Mouse (Mus musculus) neural tube, embryonic 15.5 days (tissue): ENCODE measurements around the gene Zdhhc7. TPM values are rescaled to one million over a fixed set of nuclear protein-coding genes. Genes with fewer than 3 reads are reported as not detected.

Experiments used
- ATAC-seq: fragments of 200-750 bp; cut with Nextera tagmentation; 2 replicates; pipeline ENCODE4 v1.8.0; 2017; ENCODE audit warnings: mild to moderate bottlenecking, moderate TSS enrichment, moderate library complexity; ENCODE audit not compliant: low FRiP score
- H3K27ac ChIP-seq: fragments of 300-500 bp; sonication (generic); replicated peaks from 2 replicates; pipeline ENCODE4 v1.5.1; 2015; ENCODE audit warnings: mild to moderate bottlenecking, inconsistent platforms
- H3K27me3 ChIP-seq: fragments of 300-500 bp; sonication (generic); replicated peaks from 2 replicates; pipeline ENCODE4 v1.6.1; 2015; ENCODE audit warnings: inconsistent platforms
- H3K36me3 ChIP-seq: fragments of 300-500 bp; sonication (generic); 2 replicates; pipeline ENCODE4 v1.6.1; 2015; ENCODE audit warnings: inconsistent platforms
- H3K4me1 ChIP-seq: fragments of 300-500 bp; sonication (generic); 2 replicates; pipeline ENCODE4 v1.6.1; 2015; ENCODE audit warnings: inconsistent platforms
- H3K4me2 ChIP-seq: fragments of 300-500 bp; sonication (generic); 2 replicates; pipeline ENCODE4 v1.6.1; 2015; ENCODE audit warnings: inconsistent platforms, mild to moderate bottlenecking, moderate library complexity
- H3K4me3 ChIP-seq: fragments of 300-500 bp; sonication (generic); replicated peaks from 2 replicates; pipeline ENCODE4 v1.5.1; 2015; ENCODE audit warnings: mild to moderate bottlenecking, inconsistent platforms
- H3K9ac ChIP-seq: fragments of 300-500 bp; sonication (generic); replicated peaks from 2 replicates; pipeline ENCODE4 v1.6.1; 2015; ENCODE audit warnings: mild to moderate bottlenecking, inconsistent platforms
- H3K9me3 ChIP-seq: fragments of 300-500 bp; sonication (generic); replicated peaks from 2 replicates; pipeline ENCODE4 v1.6.1; 2016; ENCODE audit warnings: inconsistent platforms
- WGBS: fragments of 180-500 bp; shearing (Covaris S2); methylation state at CpG from one replicate; pipeline ENCODE4 v1.1.7; 2015; ENCODE audit warnings: mixed read lengths; 5-methylcytosine and 5-hydroxymethylcytosine counted together
- polyA plus RNA-seq: library from polyadenylated mRNA; unstranded; fragments of >200 nt; fragmentation: Nextera tagmentation; extraction: Ambion mirVana; gene quantifications from 2 replicates; pipeline ENCODE4 v1.2.1, GENCODE M21; 2015

The Zdhhc7 gene
- polyA plus RNA-seq, 1 experiment from 2014 or later: 26.9 TPM

DNA sequence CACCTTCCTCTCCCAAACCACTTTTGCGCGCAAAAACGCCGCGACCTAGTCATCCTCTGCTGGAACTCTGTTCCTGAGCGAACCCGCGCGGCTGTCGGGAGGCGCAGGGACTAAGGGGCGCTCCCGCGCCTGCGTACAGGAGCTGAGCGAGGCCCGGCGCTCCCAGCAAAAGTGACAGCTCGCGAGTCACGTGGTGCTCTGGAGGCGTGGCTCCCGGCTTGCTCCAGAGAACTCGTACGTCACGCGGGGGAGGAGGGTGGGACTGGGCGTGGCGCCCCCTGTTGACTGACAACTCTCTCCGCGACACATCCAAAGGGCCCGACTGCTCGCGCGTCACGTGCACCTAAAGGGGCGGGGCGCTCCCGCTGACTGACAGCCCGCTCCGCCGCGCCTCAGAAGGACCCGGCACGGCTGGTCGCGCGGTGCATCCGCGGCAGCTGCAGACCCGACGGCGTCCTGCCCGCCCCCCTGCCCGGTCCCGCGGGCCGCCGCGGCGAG, 12.5 kb upstream of the Zdhhc7 start, which contains the start of gene 6430548M08Rik:
Gene 6430548M08Rik (plus strand): TSS at position 395 of the 498 bp plus-strand sequence.
- Histone ChIP-seq H3K27ac (peak within 1 kb of the TSS; percentile 93), H3K9me3 (no peaks in the 10 kb centered on the region), H3K27me3 (0 out of 2 replicates have a peak, but pooled peaks cover 18% of the 10 kb centered on the region), H3K4me2 (peak within 1 kb of the TSS; percentile 92), H3K36me3 (no peaks in the 10 kb centered on the region), H3K4me1 (peaks cover 22% of the 10 kb centered on the region), H3K9ac (peak within 1 kb of the TSS; percentile 76), H3K4me3 (peak within 1 kb of the TSS; percentile 83)
- peak; percentile 96 for ATAC-seq
- WGBS: under 1% methylated on average over 60 of the region's 61 CpGs

DNA sequence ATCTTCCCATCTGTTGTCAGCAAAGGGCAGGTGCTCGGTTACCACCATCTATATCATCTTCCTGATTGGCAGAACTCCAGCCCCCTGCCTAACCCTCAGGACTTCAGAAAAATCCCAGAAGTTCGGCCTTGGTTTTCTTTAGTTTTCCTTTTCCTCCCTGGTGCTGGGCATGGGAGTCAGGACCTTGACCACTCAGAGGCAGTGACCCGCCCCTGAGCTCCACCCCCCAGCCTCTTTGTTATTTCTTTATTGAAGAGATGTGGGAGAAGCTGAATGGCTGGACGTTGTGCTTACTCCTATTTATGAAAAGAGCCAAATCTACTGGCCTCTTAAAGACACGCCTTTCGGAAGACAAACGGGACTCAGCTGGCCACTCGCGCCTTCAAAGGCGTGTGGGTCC, 12.0 kb upstream of the Zdhhc7 start:
- peak overlapping the region; percentile 83 for H3K4me3 ChIP-seq
- peak; percentile 22; the same call in 1 of the 2 replicates for ATAC-seq
- WGBS: 2% methylated on average over 10 of the region's 10 CpGs

DNA sequence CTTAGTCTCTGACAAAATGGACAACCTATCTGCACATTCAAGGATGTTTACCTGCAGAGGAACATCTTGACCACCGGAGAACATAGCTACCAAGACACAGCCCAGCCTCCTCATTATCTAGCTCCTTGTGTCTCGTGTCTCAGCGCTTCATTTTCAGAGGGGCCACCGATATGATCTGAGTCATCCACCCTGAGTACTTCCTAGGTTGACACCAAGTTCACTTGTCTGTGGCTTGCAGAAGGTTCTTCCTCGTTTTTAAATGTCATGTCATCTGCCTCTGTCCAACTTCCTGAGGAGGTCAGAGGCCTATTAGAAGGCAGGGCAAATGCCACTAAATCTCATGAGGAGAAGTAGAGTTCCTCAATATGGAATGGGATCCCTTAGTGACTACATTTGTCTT, 11.3 kb upstream of the Zdhhc7 start:
- Histone ChIP-seq H3K9me3 (no peaks in the 10 kb centered on the region), H3K4me2 (peak overlapping the region; percentile 92; the same call in 1 of the 2 replicates), H3K36me3 (no peaks in the 10 kb centered on the region), H3K4me1 (peaks cover 22% of the 10 kb centered on the region), H3K27me3 (0 out of 2 replicates have a peak, but pooled peaks cover 18% of the 10 kb centered on the region), H3K4me3 (no peak overlapping the region), H3K27ac (no peak overlapping the region), H3K9ac (no peak overlapping the region)
- 89% methylated on average over 5 of the region's 5 CpGs for WGBS
- ATAC-seq: no peak

More for the DNA sequence above, 12.0 kb upstream of the Zdhhc7 start:
- no peaks in the 10 kb centered on the region for H3K9me3 ChIP-seq
- H3K4me1 ChIP-seq: peaks cover 22% of the 10 kb centered on the region
- H3K27me3 ChIP-seq: 0 out of 2 replicates have a peak, but pooled peaks cover 18% of the 10 kb centered on the region
- H3K4me2 ChIP-seq: peak overlapping the region; percentile 92
- peak overlapping the region; percentile 75 for H3K9ac ChIP-seq
- no peaks in the 10 kb centered on the region for H3K36me3 ChIP-seq
- peak overlapping the region; percentile 93 for H3K27ac ChIP-seq

DNA sequence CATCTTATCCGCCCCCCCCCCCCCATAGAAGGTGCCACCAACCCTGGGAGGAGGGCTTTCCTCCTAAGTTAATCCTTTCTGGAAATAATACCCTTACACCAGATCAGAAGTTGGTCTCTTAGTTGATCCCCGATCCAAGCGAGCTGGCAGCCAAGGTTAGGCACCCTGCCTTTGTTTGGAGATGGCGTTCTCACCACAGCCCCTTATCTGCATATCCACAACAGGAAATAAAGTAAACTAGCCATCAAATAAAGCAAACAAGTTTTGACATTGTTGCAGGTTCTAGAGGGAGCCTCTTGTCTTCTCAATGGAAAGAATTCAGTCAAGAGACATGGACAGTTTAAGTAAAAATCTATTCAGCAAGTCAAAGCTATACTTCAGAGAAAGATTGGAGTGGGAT, 10.1 kb upstream of the Zdhhc7 start:
- Histone ChIP-seq H3K4me3 (no peak overlapping the region), H3K27me3 (0 out of 2 replicates have a peak, but pooled peaks cover 16% of the 10 kb centered on the region), H3K36me3 (no peaks in the 10 kb centered on the region), H3K4me1 (peaks cover 22% of the 10 kb centered on the region), H3K4me2 (no peak overlapping the region), H3K27ac (no peak overlapping the region), H3K9me3 (no peaks in the 10 kb centered on the region), H3K9ac (no peak overlapping the region)
- ATAC-seq: no peak
- WGBS: 71% methylated on average over 4 of the region's 4 CpGs

DNA sequence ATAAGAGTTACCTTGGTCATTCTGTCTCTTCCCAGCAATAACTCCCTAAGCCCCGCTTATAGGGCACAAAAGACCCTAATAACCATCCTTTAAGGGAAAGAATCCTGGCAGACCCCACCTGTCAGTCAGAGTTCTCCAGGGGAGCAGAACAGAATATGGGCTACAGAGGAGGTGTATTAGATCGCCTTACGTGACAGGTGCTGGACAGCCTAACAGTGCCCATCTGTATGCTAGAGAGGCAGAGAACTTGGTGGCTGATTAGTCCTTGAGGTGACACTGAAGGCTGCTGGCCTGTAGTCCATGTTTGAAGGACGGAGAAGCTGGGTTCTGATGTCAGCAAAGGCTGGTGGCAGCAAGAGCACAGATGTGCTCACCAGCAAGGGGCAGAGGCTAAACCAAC, 9.7 kb upstream of the Zdhhc7 start:
- Histone ChIP-seq H3K36me3 (no peaks in the 10 kb centered on the region), H3K27me3 (0 out of 2 replicates have a peak, but pooled peaks cover 14% of the 10 kb centered on the region), H3K27ac (no peak overlapping the region), H3K9ac (no peak overlapping the region), H3K9me3 (no peaks in the 10 kb centered on the region), H3K4me2 (no peak overlapping the region), H3K4me3 (no peak overlapping the region), H3K4me1 (peaks cover 22% of the 10 kb centered on the region)
- no peak for ATAC-seq
- WGBS: 72% methylated on average over 4 of the region's 4 CpGs

DNA sequence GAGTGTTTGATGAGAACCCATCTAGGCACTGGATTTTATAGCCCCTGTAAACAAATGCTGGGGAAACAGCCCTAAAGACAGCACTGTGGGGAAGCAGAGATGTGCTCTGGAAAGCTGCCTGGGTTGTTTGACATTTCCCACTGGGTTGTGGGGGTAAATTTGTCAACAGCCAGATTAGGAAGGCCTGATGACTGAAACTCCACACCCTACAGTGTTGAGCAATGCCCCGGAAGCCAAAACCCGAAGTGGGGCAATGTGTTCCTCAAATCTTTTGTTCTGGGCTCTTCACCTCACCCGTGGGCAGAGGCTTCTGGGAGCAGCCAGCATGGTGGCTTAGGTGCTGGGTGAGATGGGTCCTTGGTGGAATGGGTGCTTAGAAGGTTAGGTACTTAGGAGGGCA, 7.9 kb upstream of the Zdhhc7 start:
- no peak overlapping the region for H3K4me2 ChIP-seq
- H3K27ac ChIP-seq: no peak overlapping the region
- 5% methylated on average over 3 of the region's 3 CpGs for WGBS
- no peak overlapping the region for H3K4me3 ChIP-seq
- no peak overlapping the region for H3K9ac ChIP-seq
- H3K9me3 ChIP-seq: no peaks in the 10 kb centered on the region
- no peak for ATAC-seq
- no peaks in the 10 kb centered on the region for H3K27me3 ChIP-seq
- H3K36me3 ChIP-seq: no peaks in the 10 kb centered on the region
- peaks cover 13% of the 10 kb centered on the region for H3K4me1 ChIP-seq

DNA sequence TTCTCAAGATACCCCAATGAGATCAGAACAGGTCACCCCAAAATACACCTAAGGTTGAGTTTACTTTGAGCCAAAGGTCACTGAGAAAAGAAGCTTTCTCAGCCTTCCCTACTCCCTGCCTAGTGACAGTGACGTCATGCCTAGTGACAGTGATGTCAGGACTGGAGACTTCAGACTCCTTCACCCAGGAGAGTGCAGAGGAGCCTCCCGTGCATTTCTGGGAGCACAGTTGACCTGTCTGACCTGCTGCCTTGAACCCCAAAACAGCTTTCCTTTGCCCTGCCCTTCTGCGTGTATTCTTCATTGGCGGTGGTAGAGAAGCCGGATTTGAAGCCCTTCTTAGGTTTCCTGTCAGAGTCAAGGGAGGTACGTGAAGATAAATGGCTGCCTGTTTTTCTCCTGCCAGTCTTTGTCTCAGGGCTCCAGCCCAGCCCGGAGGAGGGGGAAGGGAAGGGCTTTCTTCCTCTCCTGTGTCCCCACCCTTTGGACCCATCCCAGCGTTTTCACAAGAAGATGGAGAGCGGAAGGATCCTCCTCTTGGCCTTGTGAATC, 3.5 kb upstream of the Zdhhc7 start:
- Histone ChIP-seq H3K36me3 (no peaks in the 10 kb centered on the region), H3K4me3 (no peak overlapping the region), H3K9me3 (no peaks in the 10 kb centered on the region), H3K4me2 (no peak overlapping the region), H3K4me1 (peaks cover 37% of the 10 kb centered on the region), H3K9ac (no peak overlapping the region), H3K27me3 (no peaks in the 10 kb centered on the region), H3K27ac (no peak overlapping the region)
- ATAC-seq: no peak
- WGBS: 55% methylated on average over 9 of the region's 9 CpGs

DNA sequence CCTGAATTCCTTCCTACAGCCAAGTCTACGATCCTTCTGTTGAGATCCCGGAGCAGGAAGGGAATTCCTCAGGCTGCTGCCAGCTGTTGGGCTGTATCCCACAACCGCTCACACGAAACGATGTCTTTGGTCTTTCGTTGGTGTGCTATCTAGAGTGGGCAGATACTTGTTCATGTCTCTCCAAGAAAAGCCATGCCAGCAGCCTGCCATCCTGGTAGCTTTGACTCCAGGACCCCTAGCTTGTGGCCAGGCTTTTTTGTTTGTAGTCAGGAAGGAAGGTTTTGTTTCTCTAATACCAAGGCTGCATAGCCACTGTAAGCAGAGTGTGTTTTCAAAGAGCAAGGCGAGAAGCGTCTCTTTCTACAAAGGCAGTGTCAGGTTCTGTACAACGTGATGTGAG, 2.6 kb upstream of the Zdhhc7 start:
- Histone ChIP-seq H3K4me1 (peaks cover 46% of the 10 kb centered on the region), H3K9me3 (no peaks in the 10 kb centered on the region), H3K9ac (no peak overlapping the region), H3K27ac (no peak overlapping the region), H3K4me3 (no peak overlapping the region), H3K36me3 (no peaks in the 10 kb centered on the region), H3K4me2 (no peak overlapping the region), H3K27me3 (no peaks in the 10 kb centered on the region)
- 82% methylated on average over 9 of the region's 9 CpGs for WGBS
- no peak for ATAC-seq

DNA sequence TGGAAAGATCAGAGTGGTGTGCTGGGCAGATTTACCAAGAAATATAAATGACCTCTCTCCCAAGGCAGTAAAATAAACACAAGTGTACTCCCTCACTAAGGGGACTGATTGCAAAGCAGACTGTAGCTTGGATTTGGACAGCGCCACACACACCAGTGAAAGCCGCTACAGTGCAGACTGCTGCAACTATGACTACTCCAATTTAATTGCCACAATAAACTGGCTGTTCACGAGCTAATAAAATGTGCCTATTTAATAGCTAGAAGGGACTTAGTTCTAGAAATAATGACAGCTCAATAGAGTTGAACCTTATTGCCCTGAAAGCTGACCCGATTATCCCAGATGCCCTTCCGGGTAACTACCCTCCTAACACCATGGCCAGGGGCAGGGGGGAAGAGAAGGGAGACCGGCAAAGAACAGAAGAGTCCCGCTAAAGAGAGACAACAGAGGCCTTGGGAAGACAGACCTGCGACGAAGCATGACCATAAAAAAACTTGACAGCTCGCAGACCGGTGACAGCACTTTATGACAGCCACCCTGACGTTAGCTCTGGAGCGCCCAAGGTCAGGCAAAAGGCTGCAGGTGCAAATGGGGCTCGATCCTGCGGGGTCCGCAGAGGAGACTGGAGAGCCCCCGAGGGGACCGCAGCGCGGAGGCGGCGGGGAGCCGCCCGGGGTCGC, 754 bp downstream of the Zdhhc7 start:
- Histone ChIP-seq H3K27me3 (no peaks in the 10 kb centered on the region), H3K9me3 (no peaks in the 10 kb centered on the region), H3K36me3 (peaks cover 2% of the 10 kb centered on the region; the same call in 1 of the 2 replicates), H3K4me3 (peak overlapping the region; percentile 67), H3K27ac (peak overlapping the region; percentile 95), H3K4me1 (peaks cover 49% of the 10 kb centered on the region), H3K9ac (peak overlapping the region; percentile 85), H3K4me2 (peak overlapping the region; percentile 70)
- WGBS: 1% methylated on average over 25 of the region's 25 CpGs
- no peak; the same call in 1 of the 2 replicates for ATAC-seq

DNA sequence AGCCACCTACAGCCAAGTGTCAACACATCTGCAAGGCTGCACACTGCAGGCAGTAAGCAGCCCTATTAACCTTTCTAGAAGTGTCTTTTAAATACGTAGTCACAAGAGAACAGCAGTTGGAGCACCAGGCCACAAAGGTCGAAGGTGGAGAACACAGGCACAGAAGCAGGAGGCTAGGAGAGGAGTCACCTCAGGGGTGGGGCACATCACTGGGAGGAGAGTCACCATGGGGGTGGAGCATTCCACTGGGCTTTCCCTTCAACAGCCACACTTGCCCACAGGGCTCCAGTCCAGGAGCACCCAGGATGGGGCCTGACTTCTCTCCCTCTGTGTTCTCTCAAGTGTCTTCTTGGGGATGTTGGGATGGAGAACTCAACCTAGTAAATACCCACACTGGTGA, 4.8 kb downstream of the Zdhhc7 start:
- ATAC-seq: no peak
- no peaks in the 10 kb centered on the region for H3K27me3 ChIP-seq
- H3K4me2 ChIP-seq: no peak overlapping the region
- H3K27ac ChIP-seq: no peak overlapping the region
- no peaks in the 10 kb centered on the region for H3K9me3 ChIP-seq
- H3K4me1 ChIP-seq: peaks cover 28% of the 10 kb centered on the region
- H3K36me3 ChIP-seq: peaks cover 15% of the 10 kb centered on the region
- 84% methylated on average over 2 of the region's 2 CpGs for WGBS
- H3K4me3 ChIP-seq: no peak overlapping the region
- no peak overlapping the region for H3K9ac ChIP-seq

DNA sequence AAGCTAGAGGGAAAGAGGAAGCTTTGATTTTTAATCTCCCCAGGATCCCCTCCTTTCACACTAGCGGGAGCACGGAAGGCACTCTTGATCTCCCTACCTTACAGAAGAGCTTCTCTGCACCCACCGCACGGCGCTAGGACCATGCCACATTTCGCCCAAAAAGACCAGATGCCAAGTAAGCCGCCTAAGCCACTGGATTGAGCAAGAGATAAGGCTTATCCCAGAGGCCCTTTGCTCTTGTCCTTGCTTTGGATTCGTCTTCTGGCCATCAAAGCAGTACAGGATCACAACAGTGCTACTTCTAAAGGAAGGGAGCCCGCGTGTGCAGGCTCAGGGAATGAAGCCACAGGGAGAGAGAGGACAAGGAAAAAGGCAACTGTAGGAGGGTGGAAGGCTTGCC, 6.5 kb downstream of the Zdhhc7 start:
- H3K4me2 ChIP-seq: no peak overlapping the region
- no peak for ATAC-seq
- no peak overlapping the region for H3K9ac ChIP-seq

DNA sequence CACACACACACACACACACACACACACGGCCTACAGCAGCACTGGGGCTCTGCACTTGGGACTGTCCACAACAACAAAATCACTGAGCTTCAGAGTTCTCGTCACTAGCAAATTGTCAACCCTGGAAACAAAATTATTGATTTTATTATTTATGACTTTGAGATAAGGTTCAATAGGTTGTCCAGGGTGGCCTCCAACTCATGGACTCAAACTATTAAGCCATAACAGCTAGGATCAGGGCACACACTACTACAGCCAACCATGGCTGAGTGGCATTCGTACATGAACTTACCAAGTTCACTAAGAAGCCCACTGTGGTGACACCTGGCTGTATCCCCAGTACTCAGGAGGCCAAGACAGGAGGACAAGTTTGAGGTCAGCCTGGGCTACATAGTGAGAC, 8.2 kb downstream of the Zdhhc7 start:
- Histone ChIP-seq H3K27ac (no peak overlapping the region), H3K27me3 (no peaks in the 10 kb centered on the region), H3K9me3 (no peaks in the 10 kb centered on the region), H3K4me2 (no peak overlapping the region), H3K4me3 (no peak overlapping the region), H3K4me1 (0 out of 2 replicates have a peak, but pooled peaks cover 8% of the 10 kb centered on the region), H3K36me3 (peaks cover 36% of the 10 kb centered on the region), H3K9ac (no peak overlapping the region)
- 94% methylated on average over 3 of the region's 3 CpGs for WGBS
- ATAC-seq: no peak

More for the DNA sequence above, 6.5 kb downstream of the Zdhhc7 start:
- no peaks in the 10 kb centered on the region for H3K27me3 ChIP-seq
- H3K4me1 ChIP-seq: peaks cover 19% of the 10 kb centered on the region
- H3K9me3 ChIP-seq: no peaks in the 10 kb centered on the region
- H3K27ac ChIP-seq: no peak overlapping the region
- H3K4me3 ChIP-seq: no peak overlapping the region
- 90% methylated on average over 10 of the region's 10 CpGs for WGBS
- H3K36me3 ChIP-seq: peaks cover 29% of the 10 kb centered on the region
